Mouse (Mus musculus): ENCODE data around the gene Tmem52b. TPM values are rescaled to one million over a fixed set of nuclear protein-coding genes. Genes with fewer than 3 reads are reported as not detected.

Tmem52b gene
- total RNA-seq, 1 experiment from 2014 or later, result not detected

DNA sequence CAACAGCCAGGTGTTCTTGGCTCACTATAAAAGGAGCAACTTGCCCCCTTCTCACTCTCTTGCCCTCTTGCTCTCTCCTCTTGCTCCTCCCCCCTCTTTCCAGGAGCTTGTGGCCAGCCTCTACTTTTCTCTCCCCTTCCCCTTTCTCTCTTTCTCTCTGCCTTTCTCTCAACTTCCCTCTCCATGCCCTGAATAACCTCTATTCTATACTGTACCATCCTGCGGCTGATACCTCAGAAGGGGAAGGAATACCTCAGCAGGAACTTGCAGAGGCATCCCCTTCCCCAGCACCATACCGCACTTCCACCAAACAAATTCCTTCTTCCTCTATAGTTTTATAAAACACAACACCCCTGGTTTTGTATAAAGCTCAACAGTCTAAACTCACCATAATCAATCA, 52.9 kb downstream of the Tmem52b start:
- ATAC-seq (ENCODE audit: extremely low read depth, insufficient number of reproducible peaks, low FRiP score, poor library complexity, severe bottlenecking), result no peak

Other genes with a start within 250 kb of the Tmem52b start
- gene Cd69, start 237.1 kb upstream of the Tmem52b start, total RNA-seq (2017), result 295 and 306 TPM in 2 replicates
- 0.37 TPM in 1 of 2 replicates, not detected in the other for gene 4922502D21Rik, start 180.8 kb upstream of the Tmem52b start, total RNA-seq (2017)
- gene Clec12a, start 169.9 kb upstream of the Tmem52b start, total RNA-seq (2017), result 59.1 and 63.0 TPM in 2 replicates
- 1.2 and 1.7 TPM in 2 replicates for gene Clec12b, start 126.7 kb upstream of the Tmem52b start, total RNA-seq (2017)
- gene Clec1b, start 115.3 kb upstream of the Tmem52b start, total RNA-seq (2017), result 32.7 and 39.8 TPM in 2 replicates
- 4.3 and 5.4 TPM in 2 replicates for gene Clec9a, start 103.7 kb upstream of the Tmem52b start, total RNA-seq (2017)
- 3.6 and 4.3 TPM in 2 replicates for gene Clec1a, start 60.6 kb upstream of the Tmem52b start, total RNA-seq (2017)
- gene Olr1, start 5.4 kb upstream of the Tmem52b start, total RNA-seq (2017), result 0.49 and 2.2 TPM in 2 replicates
- gene Gabarapl1, start 20.6 kb downstream of the Tmem52b start, total RNA-seq (2017), result 9.6 and 10.1 TPM in 2 replicates
- gene Klre1, start 65.3 kb downstream of the Tmem52b start, total RNA-seq (2017), result 3.6 and 3.7 TPM in 2 replicates
- 25.5 and 29.5 TPM in 2 replicates for gene Klrd1, start 79.2 kb downstream of the Tmem52b start, total RNA-seq (2017)
- gene Klrk1, start 111.3 kb downstream of the Tmem52b start, total RNA-seq (2017), result 7.0 and 9.3 TPM in 2 replicates
- not detected in 2 replicates for gene Klrc3, start 130.8 kb downstream of the Tmem52b start, total RNA-seq (2017)
- 2.1 and 3.3 TPM in 2 replicates for gene Klrc2, start 148.1 kb downstream of the Tmem52b start, total RNA-seq (2017)
- 1.2 and 2.8 TPM in 2 replicates for gene Klrc1, start 166.4 kb downstream of the Tmem52b start, total RNA-seq (2017)
- not detected in 2 replicates for gene Klri1, start 204.6 kb downstream of the Tmem52b start, total RNA-seq (2017)
- gene Klri2, start 227.9 kb downstream of the Tmem52b start, total RNA-seq (2017), result 1.2 and 1.6 TPM in 2 replicates